Mouse (Mus musculus) heart, adult 11 months (tissue): ENCODE results near the gene Poll.

ENCODE experiments used
- DNase-seq: peaks from one replicate; pipeline ENCODE4 v3.0.0; 2022

Poll gene

DNA sequence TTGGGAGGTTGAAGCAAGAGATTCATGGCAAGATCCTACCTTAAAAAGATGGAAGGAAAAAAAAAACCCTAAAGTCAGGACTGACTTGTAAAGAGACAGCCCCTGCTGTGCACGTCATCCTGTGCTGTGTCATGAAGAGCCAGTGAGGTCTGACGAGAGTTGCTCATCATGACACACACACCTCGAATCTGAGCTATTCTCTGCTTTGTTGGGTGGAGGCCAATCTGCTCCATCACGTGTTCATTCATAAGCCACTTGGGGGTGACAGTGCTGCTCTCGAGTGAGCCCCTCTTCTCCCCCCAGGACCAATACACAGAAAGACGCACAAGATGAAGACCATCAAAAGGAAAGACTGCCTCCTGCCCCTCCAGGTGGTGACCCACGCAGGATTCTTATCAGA lies 26.7 kb downstream of the Poll start:
- DNase-seq: no peak

- DNase-seq: peak; percentile 74
Measured at GRCm38 (mm10) chr19:45531554-45531953, 28.8 kb downstream of the Poll start.

DNA sequence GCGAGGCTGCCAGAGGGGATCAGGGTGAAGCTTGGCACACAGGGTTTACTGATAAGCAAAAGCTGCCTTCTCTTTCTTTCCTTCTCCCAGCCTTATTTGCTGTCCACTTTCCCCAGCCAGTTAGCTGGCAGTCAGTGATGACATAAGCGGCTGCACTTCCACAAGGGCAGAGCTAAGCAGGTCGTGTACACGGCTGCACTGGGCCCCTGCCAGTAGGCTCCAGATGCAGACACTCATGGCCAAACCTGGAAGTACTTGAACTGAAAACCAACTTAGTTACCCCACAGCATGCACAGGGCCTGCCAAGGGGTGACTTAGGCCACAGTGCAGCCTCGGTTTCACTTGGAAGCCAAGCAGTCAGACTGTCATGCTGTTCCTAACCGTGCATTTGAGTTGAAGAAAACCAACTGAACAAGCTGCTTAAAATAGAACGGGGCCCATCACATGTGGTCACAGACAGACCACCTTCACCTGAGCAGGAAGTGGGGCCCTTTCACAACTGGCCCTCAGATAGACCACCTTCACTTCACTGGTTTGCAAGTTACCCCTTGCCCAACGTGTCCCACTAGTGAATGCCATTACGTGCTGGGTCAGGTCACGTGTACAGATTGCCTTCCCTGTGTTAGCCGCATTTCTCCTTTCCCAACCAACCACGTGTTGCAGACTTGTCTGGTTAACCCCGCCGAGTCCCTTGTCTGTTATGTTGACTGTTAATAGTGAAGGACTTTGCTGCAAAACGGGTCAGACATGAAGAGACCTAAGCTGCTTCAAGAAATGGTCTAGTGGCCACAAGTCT lies 29.9 kb downstream of the Poll start:
- DNase-seq: peak; percentile 93

DNA sequence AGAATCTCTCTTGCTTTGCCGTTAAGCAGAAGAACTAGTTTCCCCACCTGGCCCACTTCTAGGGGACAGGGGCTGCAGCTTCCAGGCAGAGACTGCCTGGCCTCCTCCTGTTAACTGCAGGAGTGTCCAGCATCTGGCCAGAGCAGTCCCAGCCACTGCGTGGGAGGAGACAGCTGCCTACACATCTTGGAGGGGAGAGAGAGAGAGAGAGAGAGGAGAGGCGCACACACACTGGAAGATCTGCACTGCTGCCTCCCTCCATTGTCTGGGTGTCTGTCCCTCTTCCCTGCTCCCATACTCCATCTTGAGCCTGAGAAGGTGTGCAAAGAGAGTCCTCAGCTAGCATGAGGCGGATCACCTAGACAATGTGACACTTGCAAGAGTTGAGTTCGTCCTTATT lies 31.0 kb downstream of the Poll start:
- DNase-seq: peak; percentile 81

DNA sequence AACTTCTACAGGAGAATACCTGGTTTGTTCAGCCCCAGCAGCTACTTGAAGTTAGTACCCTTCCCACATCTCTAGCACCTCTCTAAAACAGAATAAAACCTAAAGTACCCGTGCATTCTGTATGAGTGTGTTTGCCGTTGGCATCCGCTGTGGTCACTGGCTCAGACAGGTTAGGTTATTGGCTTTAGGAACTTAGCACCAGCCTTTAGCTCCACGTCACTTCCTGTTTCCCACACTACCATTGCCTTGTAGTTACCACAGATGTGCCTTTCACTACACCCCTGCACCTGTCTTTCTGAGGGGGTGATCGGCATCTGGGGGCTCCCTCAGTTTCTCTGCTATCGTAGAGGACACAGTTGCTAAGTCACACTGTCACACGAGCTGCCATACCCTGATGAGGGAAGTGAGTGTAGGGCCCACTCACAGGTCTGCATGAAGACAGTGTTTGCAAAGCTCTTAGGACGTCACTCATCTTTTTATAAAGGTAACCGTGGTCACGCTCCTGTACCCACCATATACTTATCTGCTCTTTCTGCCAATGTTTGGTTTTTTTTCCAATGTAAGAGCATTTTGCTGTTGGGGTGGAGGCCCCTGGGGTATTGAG lies 32.3 kb downstream of the Poll start:
- DNase-seq: peak; percentile 80

GRCm38 (mm10) chr19:45527382-45527781 lies 32.9 kb downstream of the Poll start:
- no peak for DNase-seq

DNA sequence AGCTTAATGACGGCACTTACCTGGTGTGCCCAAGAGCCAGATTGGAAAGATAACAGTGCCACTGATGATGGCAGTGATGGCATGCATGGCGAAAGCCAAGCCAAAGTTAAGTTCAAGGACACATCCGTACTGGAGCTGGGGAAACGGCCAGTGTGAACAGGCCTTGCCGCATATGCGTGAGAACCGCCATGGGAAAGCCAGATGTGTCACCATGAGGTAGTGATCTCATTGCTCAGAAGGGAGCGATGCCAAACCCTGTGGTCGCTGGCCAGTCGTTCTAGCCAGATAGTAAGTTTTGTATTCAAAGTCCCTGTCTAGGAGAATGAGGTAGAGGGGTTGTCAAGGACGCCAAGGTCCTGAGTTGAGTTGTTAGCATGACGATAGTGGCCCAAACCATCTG lies 44.1 kb downstream of the Poll start:
- DNase-seq: no peak

DNA sequence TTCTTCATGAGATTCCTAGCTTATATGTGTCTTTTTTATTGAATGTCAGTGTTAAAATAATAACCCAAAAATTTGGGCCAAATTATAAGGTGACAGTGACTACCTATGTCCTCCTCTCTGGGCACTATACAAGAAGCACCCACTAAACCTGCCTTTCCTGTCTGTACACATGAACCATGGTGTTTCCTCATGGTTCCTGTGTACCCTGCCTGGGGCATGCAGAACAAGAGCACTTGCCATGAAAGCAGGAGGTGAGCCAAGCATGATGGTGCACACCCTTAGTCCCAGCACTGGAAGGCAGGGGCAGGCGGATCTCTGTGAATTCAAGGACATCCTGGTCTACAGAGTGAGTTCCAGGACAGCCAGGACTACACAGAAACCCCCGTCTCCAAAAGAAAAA lies 45.0 kb downstream of the Poll start:
- DNase-seq: no peak

GRCm38 (mm10) chr19:45511406-45511805 lies 48.9 kb downstream of the Poll start:
- peak; percentile 33 for DNase-seq

GRCm38 (mm10) chr19:45510680-45511079 lies 49.7 kb downstream of the Poll start:
- DNase-seq: no peak

- DNase-seq: peak; percentile 96
Measured at GRCm38 (mm10) chr19:45507531-45507930, 52.8 kb downstream of the Poll start.

- DNase-seq: peak; percentile 63
Measured at GRCm38 (mm10) chr19:45505446-45505845, 54.9 kb downstream of the Poll start.
